Mouse (Mus musculus): ENCODE results near the gene Creld1.

- TF ChIP-seq CTCF (IDR thresholded peaks at IDR 0.05; ENCODE audit: low read depth, low read length) (no peak), POLR2A (IDR thresholded peaks at IDR 0.05; ENCODE audit: extremely low read depth, insufficient read depth, low read length) (no peak)
Measured at GRCm38 (mm10) chr6:113438721-113439430, 44.2 kb upstream of the Creld1 start.
